Mouse (Mus musculus) testis, postnatal 14 days (tissue): ENCODE results near the gene Mucl2.
"Not testable (repeated sequence)": the region's sequence is repeated elsewhere in the genome, so short reads cannot be mapped to it uniquely, and the experiment has no call there.

Experiments used
- DNase-seq: peaks from one replicate; pipeline ENCODE4 v3.0.0; 2021; ENCODE audit warnings: low spot score

The Mucl2 gene

DNA sequence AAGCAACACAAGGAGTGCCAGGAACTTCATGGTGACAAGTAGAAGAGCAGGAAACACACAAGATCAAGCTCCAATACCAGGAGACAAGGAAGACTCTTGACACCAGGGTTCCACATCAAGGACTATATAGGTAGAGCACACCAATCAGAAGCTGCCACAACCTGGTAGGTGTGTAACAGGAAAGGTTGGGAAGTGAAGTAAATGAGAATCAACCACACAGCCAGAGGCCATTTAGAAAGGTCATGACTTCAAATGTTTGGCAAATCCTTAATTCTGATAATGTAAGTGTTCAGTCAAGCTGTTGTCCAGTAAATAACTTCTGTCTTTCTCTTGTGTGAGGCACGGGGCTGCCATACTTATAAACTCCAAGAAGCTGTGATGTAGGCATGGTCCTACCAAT, at the start of gene Mucl2:
Gene Mucl2, minus strand, starts transcription at position 101 of the 400 bp plus-strand sequence.
- no peak for DNase-seq

DNA sequence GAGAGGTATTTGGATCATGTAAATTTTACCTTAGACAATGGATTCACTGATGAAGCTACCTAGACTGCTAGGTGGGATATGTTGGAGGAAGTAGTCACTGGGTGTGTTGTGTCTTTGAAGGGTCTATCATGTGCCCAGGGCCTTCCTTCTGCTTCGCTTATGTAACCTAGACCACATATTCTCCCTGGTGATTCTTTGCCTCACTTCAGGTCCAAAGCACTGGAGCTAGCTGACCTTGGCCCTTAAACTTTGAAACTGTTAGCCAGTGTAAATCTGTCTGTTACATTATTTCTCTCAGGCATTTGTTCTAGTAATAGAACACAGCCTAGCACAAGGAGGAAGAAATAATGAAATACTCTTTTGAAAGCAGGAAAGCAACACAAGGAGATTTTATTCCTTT, 13.9 kb upstream of the Mucl2 start:
- not testable (repeated sequence) for DNase-seq
